Mouse (Mus musculus): ENCODE data around the gene Papolb.

GRCm38 (mm10) chr5:142495321-142496096 is 34.4 kb downstream of the Papolb start:
- TF ChIP-seq POLR2A (IDR thresholded peaks at IDR 0.05; ENCODE audit: low read depth, low read length) (no peak), CTCF (IDR thresholded peaks at IDR 0.05; ENCODE audit: extremely low read depth, insufficient read length, insufficient replicate concordance, low read depth, low read length) (no peak)
